8 mouse cellular contexts compared by ENCODE assay signal in the genomic region with DNA sequence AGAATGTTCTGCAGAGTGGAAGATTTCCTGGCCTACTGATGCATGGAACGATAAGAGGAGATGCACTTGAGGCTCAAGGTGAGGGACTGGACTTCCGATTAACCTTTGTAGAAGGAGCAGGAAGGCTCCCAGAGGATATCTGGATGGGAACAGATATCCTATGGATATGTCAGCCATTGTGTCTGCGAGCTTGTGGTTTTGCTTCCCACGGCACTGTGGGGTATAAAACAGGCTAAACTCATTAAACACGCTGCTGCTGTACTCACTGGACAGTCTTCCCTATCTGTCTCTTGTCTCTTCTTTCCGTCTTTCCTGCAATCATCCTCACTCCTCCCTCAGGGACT. TPM values are rescaled to one million over a fixed set of nuclear protein-coding genes. Genes with fewer than 3 reads are reported as not detected.
DNase-seq lines count a peak whose midpoint lies in the region; ATAC-seq and TF ChIP-seq lines count a peak whose summit lies in the region.
"Had no signal": no experiment of that assay in that cellular context is flagged by ENCODE, and none has a peak within 500 bp of the region (broad histone marks: within the 10 kb centered on the region; RNA-seq: fewer than 3 reads in every experiment).

No protein-coding gene starts in this region.

- H3K4me3 ChIP-seq in megakaryocyte, embryonic 14.5 days (replicated peaks): peak overlapping the region; percentile 88
- peak overlapping the region; percentile 42 for H3K4me3 ChIP-seq in forebrain, postnatal 0 days (ENCODE audit: low read depth, low read length)
- peak overlapping the region in 1 of 2 experiments; percentile 5; a peak in 1 of 4 replicates for H3K4me3 ChIP-seq in liver, embryonic 14.5 days (ENCODE audit: insufficient read depth in 1 of 2, low read depth in 2 of 2, low read length in 2 of 2)
- H3K4me3 ChIP-seq in stomach, postnatal 0 days (ENCODE audit: low read depth, low read length): peak overlapping the region; percentile 31

- no peaks in the 10 kb centered on the region for H3K27me3 ChIP-seq in megakaryocyte, embryonic 14.5 days (replicated peaks)
- H3K27me3 ChIP-seq in forebrain, postnatal 0 days (ENCODE audit: insufficient read depth, low read length): no peaks in the 10 kb centered on the region
- no peaks in the 10 kb centered on the region for H3K27me3 ChIP-seq in liver, embryonic 14.5 days (ENCODE audit: control insufficient read depth, insufficient read depth, low read length)
- no peaks in the 10 kb centered on the region for H3K27me3 ChIP-seq in stomach, postnatal 0 days (ENCODE audit: control insufficient read depth, insufficient read depth, low read length)

- TF ChIP-seq CTCF in forebrain, postnatal 0 days (IDR thresholded peaks at IDR 0.05; ENCODE audit: low read depth): no peak
- no peak for TF ChIP-seq CTCF in liver, embryonic 14.5 days (IDR thresholded peaks at IDR 0.05; ENCODE audit: low read depth)
- no peak for TF ChIP-seq CTCF in stomach, postnatal 0 days (IDR thresholded peaks at IDR 0.05; ENCODE audit: low read depth)

- H3K27ac ChIP-seq in forebrain, postnatal 0 days (ENCODE audit: low read depth, low read length): peak overlapping the region; percentile 66; the same call in 1 of the 2 replicates
- H3K27ac ChIP-seq in liver, embryonic 14.5 days: no peak overlapping the region
- H3K27ac ChIP-seq in stomach, postnatal 0 days (replicated peaks): no peak overlapping the region

- H3K9me3 ChIP-seq in megakaryocyte, embryonic 14.5 days: no peaks in the 10 kb centered on the region
- no peaks in the 10 kb centered on the region for H3K9me3 ChIP-seq in forebrain, postnatal 0 days (ENCODE audit: low read length)
- no peaks in the 10 kb centered on the region for H3K9me3 ChIP-seq in liver, embryonic 14.5 days (ENCODE audit: control insufficient read depth, low read length)
- H3K9me3 ChIP-seq in stomach, postnatal 0 days (ENCODE audit: control insufficient read depth, low read length): no peaks in the 10 kb centered on the region

- DNase-seq in forebrain, postnatal 0 days: no peak
- DNase-seq in liver, embryonic 14.5 days (ENCODE audit: low read depth in 3 of 3, low spot score in 3 of 3): no peak
- no peak for DNase-seq in stomach, postnatal 0 days (ENCODE audit: low spot score)
- DNase-seq in frontal cortex, adult 2 months (ENCODE audit: extremely low spot score in 1 of 2, low spot score in 1 of 2): no peak
- DNase-seq in layer of hippocampus, postnatal 36 days: no peak

- no peaks in the 10 kb centered on the region for H3K36me3 ChIP-seq in megakaryocyte, embryonic 14.5 days (replicated peaks; ENCODE audit: low read length)
- H3K36me3 ChIP-seq in forebrain, postnatal 0 days (ENCODE audit: insufficient read depth): no peaks in the 10 kb centered on the region
- H3K36me3 ChIP-seq in liver, embryonic 14.5 days (replicated peaks; ENCODE audit: control insufficient read depth, insufficient read depth, low read depth): no peaks in the 10 kb centered on the region
- H3K36me3 ChIP-seq in stomach, postnatal 0 days (ENCODE audit: control insufficient read depth, insufficient read depth, low read length): no peaks in the 10 kb centered on the region

- 38% methylated on average over 6 of the region's 6 CpGs for WGBS in forebrain, postnatal 0 days
- 22% methylated on average over 6 of the region's 6 CpGs for WGBS in liver, embryonic 14.5 days (ENCODE audit: insufficient replicate concordance)
- WGBS in stomach, postnatal 0 days: 44% methylated on average over 6 of the region's 6 CpGs

- ATAC-seq in megakaryocyte, adult 5-6 weeks (ENCODE audit: poor library complexity, severe bottlenecking): no peak
- ATAC-seq in forebrain, postnatal 0 days: no peak
- no peak for ATAC-seq in liver, embryonic 14.5 days (ENCODE audit: insufficient read depth)
- ATAC-seq in stomach, postnatal 0 days (ENCODE audit: low FRiP score, low TSS enrichment): no peak

- no peak for TF ChIP-seq EP300 in liver, embryonic 14.5 days (IDR thresholded peaks at IDR 0.05; ENCODE audit: low read depth)
- TF ChIP-seq EP300 in stomach, postnatal 0 days (optimal IDR thresholded peaks at IDR 0.05): no peak

- peak overlapping the region; percentile 45; the same call in 1 of the 2 replicates for H3K9ac ChIP-seq in forebrain, postnatal 0 days
- no peak overlapping the region for H3K9ac ChIP-seq in liver, embryonic 14.5 days (replicated peaks)
- H3K9ac ChIP-seq in stomach, postnatal 0 days (ENCODE audit: low read length): no peak overlapping the region

- H3K4me2 ChIP-seq in forebrain, postnatal 0 days (ENCODE audit: low read depth): peak overlapping the region; percentile 56
- H3K4me2 ChIP-seq in liver, embryonic 14.5 days (ENCODE audit: low read depth): peak overlapping the region; percentile 46; the same call in 1 of the 2 replicates
- H3K4me2 ChIP-seq in stomach, postnatal 0 days (replicated peaks; ENCODE audit: low read depth): peak overlapping the region; percentile 49

- peaks cover 11% of the 10 kb centered on the region for H3K4me1 ChIP-seq in megakaryocyte, embryonic 14.5 days
- no peaks in the 10 kb centered on the region for H3K4me1 ChIP-seq in forebrain, postnatal 0 days (ENCODE audit: insufficient read depth)
- H3K4me1 ChIP-seq in liver, embryonic 14.5 days (replicated peaks; ENCODE audit: control insufficient read depth in 2 of 2, insufficient read depth in 2 of 2, low read length in 1 of 2): peaks cover 0 to 4% of the 10 kb centered on the region in 2 experiments; a peak in 2 of 4 replicates
- no peaks in the 10 kb centered on the region for H3K4me1 ChIP-seq in stomach, postnatal 0 days (replicated peaks; ENCODE audit: control insufficient read depth, insufficient read depth)

RNA-seq across cellular contexts. Expression of gene Gm10037, which starts 12.8 kb away (rescaled TPM):
- not detected in 2 replicates for polyA plus RNA-seq in megakaryocyte, embryonic 14.5 days (2012; ENCODE audit: insufficient read depth, low replicate concordance)
- not detected in 2 replicates for total RNA-seq in megakaryocyte, adult 5-6 weeks (2015)
- total RNA-seq in megakaryocyte, adult 5-6 weeks (2017): not detected in 2 replicates
- 3.4 and 4.3 TPM in 2 replicates for total RNA-seq in forebrain, postnatal 0 days (2014; rRNA removed)
- polyA plus RNA-seq in forebrain, postnatal 0 days (2015; fragmentation: Nextera tagmentation; extraction: Ambion mirVana): 4.4 and 5.8 TPM in 2 replicates
- 0.26 and 0.31 TPM in 2 replicates for polyA plus RNA-seq in liver, embryonic 14.5 days (2012; rRNA removed)
- polyA plus RNA-seq in liver, embryonic 14.5 days (2014; fragmentation: Nextera tagmentation; extraction: Ambion mirVana): 0.28 and 1.0 TPM in 2 replicates
- 1.1 TPM in 2 replicates for polyA plus RNA-seq in stomach, postnatal 0 days (2015; fragmentation: Nextera tagmentation; extraction: Ambion mirVana)
- 16.6 and 17.4 TPM in 2 replicates for polyA plus RNA-seq in frontal cortex, adult 2 months (2012; rRNA removed)
- total RNA-seq in layer of hippocampus, postnatal 36 days (2021): 10 to 100 TPM; 12.7 to 14.2 TPM

RNA-seq across cellular contexts. Expression of gene BC048507, which starts 19.4 kb away (rescaled TPM):
- not detected in 2 replicates for polyA plus RNA-seq in megakaryocyte, embryonic 14.5 days (2012; ENCODE audit: insufficient read depth, low replicate concordance)
- not detected in 2 replicates for total RNA-seq in megakaryocyte, adult 5-6 weeks (2015)
- not detected in 2 replicates for total RNA-seq in megakaryocyte, adult 5-6 weeks (2017)
- total RNA-seq in forebrain, postnatal 0 days (2014; rRNA removed): not detected in 2 replicates
- polyA plus RNA-seq in forebrain, postnatal 0 days (2015; fragmentation: Nextera tagmentation; extraction: Ambion mirVana): not detected in 2 replicates
- not detected in 2 replicates for polyA plus RNA-seq in liver, embryonic 14.5 days (2012; rRNA removed)
- not detected in 2 replicates for polyA plus RNA-seq in liver, embryonic 14.5 days (2014; fragmentation: Nextera tagmentation; extraction: Ambion mirVana)
- not detected in 2 replicates for polyA plus RNA-seq in stomach, postnatal 0 days (2015; fragmentation: Nextera tagmentation; extraction: Ambion mirVana)
- polyA plus RNA-seq in frontal cortex, adult 2 months (2012; rRNA removed): 0.36 TPM in 1 of 2 replicates, not detected in the other
- not detected for total RNA-seq in layer of hippocampus, postnatal 36 days (2021)
- polyA plus RNA-seq: lung, adult 2 months had no signal

RNA-seq across cellular contexts. Expression of gene Zfp273, which starts 30.2 kb away (rescaled TPM):
- polyA plus RNA-seq in megakaryocyte, embryonic 14.5 days (2012; ENCODE audit: insufficient read depth, low replicate concordance): not detected in 2 replicates
- total RNA-seq in megakaryocyte, adult 5-6 weeks (2015): 7.5 and 8.3 TPM in 2 replicates
- total RNA-seq in megakaryocyte, adult 5-6 weeks (2017): 5.4 and 7.0 TPM in 2 replicates
- 14.5 and 14.7 TPM in 2 replicates for total RNA-seq in forebrain, postnatal 0 days (2014; rRNA removed)
- 7.4 and 8.7 TPM in 2 replicates for polyA plus RNA-seq in forebrain, postnatal 0 days (2015; fragmentation: Nextera tagmentation; extraction: Ambion mirVana)
- polyA plus RNA-seq in liver, embryonic 14.5 days (2012; rRNA removed): 0.31 and 0.63 TPM in 2 replicates
- polyA plus RNA-seq in liver, embryonic 14.5 days (2014; fragmentation: Nextera tagmentation; extraction: Ambion mirVana): 0.89 and 0.91 TPM in 2 replicates
- 2.3 and 3.2 TPM in 2 replicates for polyA plus RNA-seq in stomach, postnatal 0 days (2015; fragmentation: Nextera tagmentation; extraction: Ambion mirVana)
- polyA plus RNA-seq in frontal cortex, adult 2 months (2012; rRNA removed): 5.4 and 5.6 TPM in 2 replicates
- total RNA-seq in layer of hippocampus, postnatal 36 days (2021): 1 to 10 TPM; 7.4 to 9.1 TPM
